Mouse (Mus musculus) stomach, postnatal 0 days (tissue): ENCODE results near the gene Mark1. TPM values are rescaled to one million over a fixed set of nuclear protein-coding genes. Genes with fewer than 3 reads are reported as not detected.

Source experiments
- ATAC-seq: fragments of 200-750 bp; cut with Nextera tagmentation; 2 replicates; pipeline ENCODE4 v1.8.0; 2017; ENCODE audit not compliant: low FRiP score, low TSS enrichment
- DNase-seq: peaks from one replicate; pipeline ENCODE4 v3.0.0-alpha.2; 2016; ENCODE audit warnings: low spot score
- H3K27ac ChIP-seq: fragments of 300-500 bp; sonication (generic); replicated peaks from 2 replicates; pipeline ENCODE4 v1.5.1; 2014; ENCODE audit warnings: mild to moderate bottlenecking, control low read depth
- H3K27me3 ChIP-seq: fragments of 300-500 bp; sonication (generic); 2 replicates; pipeline ENCODE4 v1.6.1; 2014; ENCODE audit warnings: low read length; ENCODE audit not compliant: control insufficient read depth, insufficient read depth
- H3K36me3 ChIP-seq: fragments of 300-500 bp; sonication (generic); 2 replicates; pipeline ENCODE4 v1.6.1; 2014; ENCODE audit warnings: low read length, mixed read lengths; ENCODE audit not compliant: control insufficient read depth, insufficient read depth
- H3K4me1 ChIP-seq: fragments of 300-500 bp; sonication (generic); replicated peaks from 2 replicates; pipeline ENCODE4 v1.6.1; 2014; ENCODE audit warnings: antibody characterized with exemption; ENCODE audit not compliant: control insufficient read depth, insufficient read depth
- H3K4me2 ChIP-seq: fragments of 300-500 bp; sonication (generic); replicated peaks from 2 replicates; pipeline ENCODE4 v1.6.1; 2014; ENCODE audit warnings: low read depth, mild to moderate bottlenecking, control low read depth, moderate library complexity
- H3K4me3 ChIP-seq: fragments of 300-500 bp; sonication (generic); 2 replicates; pipeline ENCODE4 v1.5.1; 2014; ENCODE audit warnings: low read depth, low read length, control low read depth
- H3K9ac ChIP-seq: fragments of 300-500 bp; sonication (generic); 2 replicates; pipeline ENCODE4 v1.6.1; 2014; ENCODE audit warnings: mild to moderate bottlenecking, low read length, control low read depth, mixed read lengths
- H3K9me3 ChIP-seq: fragments of 300-500 bp; sonication (generic); 2 replicates; pipeline ENCODE4 v1.6.1; 2016; ENCODE audit warnings: low read length; ENCODE audit not compliant: control insufficient read depth
- CTCF ChIP-seq: IDR thresholded peaks from 2 replicates; pipeline ENCODE4 v1.5.1; 2016; ENCODE audit warnings: antibody characterized with exemption, low read depth, mild to moderate bottlenecking, moderate library complexity
- EP300 ChIP-seq: optimal IDR thresholded peaks from 2 replicates; pipeline ENCODE3; 2016; ENCODE audit warnings: antibody characterized with exemption
- WGBS: fragments of 180-500 bp; shearing (Covaris S2); extraction: QIAGEN DNeasy Blood & Tissue Kit; methylation state at CpG from one replicate; pipeline ENCODE4 v1.1.7; 2014; 5-methylcytosine and 5-hydroxymethylcytosine counted together
- polyA plus RNA-seq: library from polyadenylated mRNA; unstranded; fragments of >200 nt; fragmentation: Nextera tagmentation; extraction: Ambion mirVana; gene quantifications from 2 replicates; pipeline ENCODE4 v1.2.1, GENCODE M21; 2015

The Mark1 gene
- polyA plus RNA-seq, 1 experiment from 2014 or later, result 1.0 TPM

GRCm38 (mm10) chr1:184902886-184903285 is 96.5 kb downstream of the Mark1 start:
- no peak for TF ChIP-seq EP300
- TF ChIP-seq CTCF, result no peak
- WGBS, result 88% methylated on average over 7 of the region's 7 CpGs
- Histone ChIP-seq H3K9ac (no peak overlapping the region), H3K4me3 (no peak overlapping the region), H3K4me1 (no peaks in the 10 kb centered on the region), H3K27ac (no peak overlapping the region), H3K36me3 (peaks cover 6% of the 10 kb centered on the region; the same call in 1 of the 2 replicates), H3K9me3 (no peaks in the 10 kb centered on the region), H3K27me3 (no peaks in the 10 kb centered on the region), H3K4me2 (no peak overlapping the region)
- DNase-seq (no peak), ATAC-seq (peak; percentile 31)

GRCm38 (mm10) chr1:184897350-184897749 is 102.0 kb downstream of the Mark1 start:
- DNase-seq, result no peak
- H3K9me3 ChIP-seq, result no peaks in the 10 kb centered on the region
- no peak overlapping the region for H3K4me2 ChIP-seq
- no peak overlapping the region for H3K27ac ChIP-seq
- ATAC-seq, result no peak
- no peaks in the 10 kb centered on the region for H3K4me1 ChIP-seq
- no peaks in the 10 kb centered on the region for H3K36me3 ChIP-seq
- TF ChIP-seq EP300, result no peak
- TF ChIP-seq CTCF, result no peak
- no peaks in the 10 kb centered on the region for H3K27me3 ChIP-seq
- H3K4me3 ChIP-seq, result no peak overlapping the region
- H3K9ac ChIP-seq, result no peak overlapping the region
- WGBS, result 79% methylated on average over 16 of the region's 16 CpGs

DNA sequence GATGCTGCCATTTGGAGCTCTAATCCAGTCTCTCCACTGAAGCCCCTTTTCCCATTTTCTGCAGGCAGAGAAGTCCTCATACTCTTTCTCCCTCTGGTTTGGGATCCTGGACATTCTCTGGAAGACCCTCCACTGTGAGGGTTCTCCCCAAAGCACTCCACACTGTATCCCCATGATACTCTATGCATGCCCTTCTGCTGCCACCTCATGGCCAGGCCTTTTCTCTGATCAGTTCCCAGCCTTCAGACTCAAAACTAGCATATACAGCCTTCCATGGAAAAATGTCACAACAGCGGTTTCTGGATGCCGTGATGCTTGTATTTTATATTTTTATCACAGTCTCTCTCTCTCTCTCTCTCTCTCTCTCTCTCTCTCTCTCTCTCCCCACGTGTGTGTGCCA is 107.4 kb downstream of the Mark1 start:
- DNase-seq (no peak), ATAC-seq (no peak)
- TF ChIP-seq EP300 (no peak), CTCF (peak; percentile 69)
- Histone ChIP-seq H3K27ac (no peak overlapping the region), H3K36me3 (no peaks in the 10 kb centered on the region), H3K4me1 (no peaks in the 10 kb centered on the region), H3K4me2 (no peak overlapping the region), H3K9me3 (no peaks in the 10 kb centered on the region), H3K9ac (no peak overlapping the region), H3K27me3 (no peaks in the 10 kb centered on the region), H3K4me3 (no peak overlapping the region)
- 69% methylated on average over 3 of the region's 3 CpGs for WGBS

DNA sequence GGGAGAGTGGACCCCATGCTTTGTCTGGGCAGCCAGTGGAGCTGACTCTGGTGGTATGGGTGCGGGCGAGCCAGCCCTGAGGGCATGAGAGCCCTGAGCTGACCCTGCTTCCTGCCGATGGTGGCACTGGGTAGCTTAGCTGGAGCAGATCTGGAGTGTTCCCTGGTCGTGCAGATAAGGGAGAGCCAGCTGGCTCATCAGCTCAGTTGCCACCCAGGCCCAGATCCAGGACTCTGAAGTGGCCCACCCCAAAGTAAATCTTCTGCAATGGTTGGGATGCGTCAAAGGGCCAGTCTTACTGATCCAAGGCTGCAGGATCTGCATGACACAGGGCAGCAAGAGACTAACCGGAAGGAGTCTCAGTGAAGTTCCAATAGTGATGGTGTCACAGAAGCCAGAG is 109.9 kb downstream of the Mark1 start:
- no peak for DNase-seq
- Histone ChIP-seq H3K4me2 (no peak overlapping the region), H3K9ac (no peak overlapping the region), H3K27me3 (no peaks in the 10 kb centered on the region), H3K36me3 (no peaks in the 10 kb centered on the region), H3K9me3 (no peaks in the 10 kb centered on the region), H3K4me3 (no peak overlapping the region), H3K27ac (no peak overlapping the region), H3K4me1 (no peaks in the 10 kb centered on the region)
- no peak for TF ChIP-seq EP300
- no peak for TF ChIP-seq CTCF
- peak; percentile 38; the same call in 1 of the 2 replicates for ATAC-seq
- 85% methylated on average over 6 of the region's 6 CpGs for WGBS

DNA sequence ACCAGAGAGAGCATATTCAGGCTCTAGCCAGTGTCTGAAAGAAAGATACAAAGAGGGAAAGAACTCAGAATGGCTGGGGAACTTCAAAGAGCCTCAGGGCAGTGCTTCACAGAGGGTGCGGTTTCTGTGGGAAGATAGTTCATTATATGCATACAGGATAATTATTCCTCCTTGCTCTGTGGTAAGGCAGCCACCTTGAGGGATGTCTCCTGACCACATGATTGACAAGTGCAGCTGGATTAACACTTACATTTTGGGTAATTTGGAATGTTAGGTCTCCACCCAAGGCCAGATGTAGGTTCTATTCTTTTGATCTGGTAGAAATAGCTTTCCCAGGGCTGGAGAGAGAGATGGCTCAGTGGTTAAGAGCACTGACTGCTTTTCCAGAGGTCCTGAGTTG is 113.2 kb downstream of the Mark1 start:
- H3K9me3 ChIP-seq, result no peaks in the 10 kb centered on the region
- no peaks in the 10 kb centered on the region for H3K4me1 ChIP-seq
- H3K36me3 ChIP-seq, result no peaks in the 10 kb centered on the region
- peaks cover 4% of the 10 kb centered on the region for H3K27me3 ChIP-seq
- TF ChIP-seq CTCF (no peak), EP300 (no peak)
- no peak for DNase-seq
- 81% methylated on average over 1 of the region's 1 CpGs for WGBS
- ATAC-seq, result no peak
- no peak overlapping the region for H3K4me3 ChIP-seq
- H3K4me2 ChIP-seq, result no peak overlapping the region
- H3K27ac ChIP-seq, result no peak overlapping the region
- no peak overlapping the region for H3K9ac ChIP-seq

DNA sequence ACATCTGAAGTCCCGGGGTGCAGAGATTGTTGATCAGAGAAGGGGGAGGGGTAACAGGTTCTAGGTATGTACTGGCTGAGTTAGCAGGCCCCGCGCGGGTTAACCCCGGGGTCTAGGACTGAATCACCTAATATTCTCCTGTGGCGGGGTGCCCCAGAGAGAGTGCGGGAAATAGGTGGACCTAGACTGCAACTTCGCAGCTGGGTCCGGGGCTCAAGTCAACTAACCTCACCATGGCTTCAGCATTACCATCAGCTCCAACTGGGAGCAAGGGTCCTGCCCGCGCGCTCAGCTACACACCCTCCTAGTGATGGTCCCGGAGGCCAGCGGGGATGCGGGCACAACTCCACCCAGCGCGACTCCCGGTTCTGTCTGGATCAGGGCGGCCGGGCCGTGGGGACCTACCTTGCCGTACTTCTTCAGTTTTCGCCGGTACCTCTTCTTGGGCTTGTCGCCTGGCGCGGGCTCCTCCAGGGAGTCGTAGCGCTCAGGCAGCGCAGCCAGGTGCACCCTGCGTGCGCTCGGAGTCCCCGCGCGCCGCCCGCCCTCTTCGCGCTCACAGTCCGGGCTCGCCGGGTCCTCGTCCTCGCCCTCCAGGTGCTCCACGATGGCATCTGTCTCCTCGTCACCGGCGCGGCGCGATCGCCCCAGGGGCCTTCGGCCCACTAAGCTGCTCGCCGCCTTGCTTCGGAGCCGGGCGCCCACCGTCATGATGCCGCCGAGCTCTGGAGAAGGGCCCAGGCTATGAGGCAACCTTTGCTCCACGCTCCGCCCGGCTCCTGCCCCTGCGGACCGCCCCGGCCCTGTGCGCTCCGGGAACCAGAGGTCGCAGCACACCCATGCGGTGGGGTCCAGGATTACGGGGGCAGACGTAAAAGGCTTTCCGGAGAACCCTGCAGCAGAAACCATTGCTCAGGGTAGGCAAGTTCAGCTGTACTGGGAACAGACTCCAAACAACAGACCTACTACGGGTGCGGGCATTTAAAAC is 116.8 kb downstream of the Mark1 start, which contains the start of gene C130074G19Rik:
C130074G19Rik (minus strand) TSS at position 938 of the 988 bp plus-strand sequence.
- WGBS, result 4% methylated on average over 77 of the region's 77 CpGs
- DNase-seq (peak; percentile 79), ATAC-seq (peak; percentile 93)
- H3K9ac ChIP-seq, result peak within 1 kb of the TSS; percentile 60
- H3K27ac ChIP-seq, result no peak within 1 kb of the TSS
- no peaks in the 10 kb centered on the region for H3K36me3 ChIP-seq
- H3K27me3 ChIP-seq, result peaks cover 4% of the 10 kb centered on the region
- peak; percentile 74 for TF ChIP-seq CTCF
- no peak for TF ChIP-seq EP300
- H3K4me3 ChIP-seq, result peak within 1 kb of the TSS; percentile 51
- H3K4me1 ChIP-seq, result no peaks in the 10 kb centered on the region
- H3K4me2 ChIP-seq, result peak within 1 kb of the TSS; percentile 72
- no peaks in the 10 kb centered on the region for H3K9me3 ChIP-seq
